Mouse (Mus musculus) liver, embryonic 13.5 days (tissue): ENCODE data around the gene Fth1. TPM values are rescaled to one million over a fixed set of nuclear protein-coding genes. Genes with fewer than 3 reads are reported as not detected.
A peak's percentile ranks its signal among the peaks of the same experiment; 100 is the strongest.
"Not testable (repeated sequence)": the region's sequence is repeated elsewhere in the genome, so short reads cannot be mapped to it uniquely, and the experiment has no call there.

Source experiments
- ATAC-seq: fragments of 200-750 bp; cut with Nextera tagmentation; 2 replicates; pipeline ENCODE4 v1.8.0; 2017; ENCODE audit warnings: low read depth, mild to moderate bottlenecking, moderate number of reproducible peaks, moderate library complexity
- DNase-seq: peaks from one replicate; pipeline ENCODE4 v3.0.0; 2022
- H3K27ac ChIP-seq: fragments of 300-500 bp; sonication (generic); 2 replicates; pipeline ENCODE4 v1.5.1; 2015; ENCODE audit warnings: moderate library complexity, mild to moderate bottlenecking, inconsistent platforms
- H3K27me3 ChIP-seq: fragments of 300-500 bp; sonication (generic); 2 replicates; pipeline ENCODE4 v1.6.1; 2015; ENCODE audit warnings: mild to moderate bottlenecking, inconsistent platforms
- H3K36me3 ChIP-seq: fragments of 300-500 bp; sonication (generic); 2 replicates; pipeline ENCODE4 v1.6.1; 2015; ENCODE audit warnings: mild to moderate bottlenecking, inconsistent platforms
- H3K4me1 ChIP-seq: fragments of 300-500 bp; sonication (generic); replicated peaks from 2 replicates; pipeline ENCODE4 v1.6.1; 2015; ENCODE audit warnings: inconsistent platforms
- H3K4me2 ChIP-seq: fragments of 300-500 bp; sonication (generic); 2 replicates; pipeline ENCODE4 v1.6.1; 2015; ENCODE audit warnings: inconsistent platforms, mild to moderate bottlenecking, moderate library complexity
- H3K4me3 ChIP-seq: fragments of 300-500 bp; sonication (generic); replicated peaks from 2 replicates; pipeline ENCODE4 v1.5.1; 2015; ENCODE audit warnings: mild to moderate bottlenecking, inconsistent platforms
- H3K9ac ChIP-seq: fragments of 300-500 bp; sonication (generic); 2 replicates; pipeline ENCODE4 v1.6.1; 2015; ENCODE audit warnings: mild to moderate bottlenecking, inconsistent platforms
- H3K9me3 ChIP-seq: fragments of 300-500 bp; sonication (generic); replicated peaks from 2 replicates; pipeline ENCODE4 v1.6.1; 2016; ENCODE audit warnings: inconsistent platforms
- WGBS: fragments of 180-500 bp; shearing (Covaris S2); methylation state at CpG from one replicate; pipeline ENCODE4 v1.1.7; 2015; ENCODE audit not compliant: insufficient replicate concordance; 5-methylcytosine and 5-hydroxymethylcytosine counted together
- polyA plus RNA-seq: library from polyadenylated mRNA; unstranded; fragments of >200 nt; fragmentation: Nextera tagmentation; extraction: Ambion mirVana; gene quantifications from 2 replicates; pipeline ENCODE4 v1.2.1, GENCODE M21; 2015

Fth1 gene
- polyA plus RNA-seq, result 5,062 and 5,153 TPM in 2 replicates

DNA sequence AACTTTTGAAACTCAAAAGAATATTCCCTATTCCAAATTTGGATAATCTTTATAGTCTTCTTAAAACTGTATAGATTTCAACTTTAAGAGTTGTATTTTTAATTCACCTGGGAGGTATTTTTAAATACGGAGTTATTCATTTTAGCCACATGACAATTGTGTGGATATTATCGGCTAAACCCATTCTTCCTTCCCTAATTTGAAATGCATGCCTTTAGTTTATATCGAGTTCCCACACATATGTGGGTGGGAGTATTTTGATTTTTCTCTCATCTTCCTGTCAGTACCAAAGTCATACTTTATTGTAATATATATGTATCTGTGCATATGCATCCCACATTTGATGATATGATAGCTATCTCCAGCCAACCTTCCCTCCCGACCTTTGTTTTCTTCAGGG, at the start of gene Fth1:
Gene Fth1 (plus strand): TSS at position 341 of the 400 bp plus-strand sequence.
- no peaks in the 10 kb centered on the region for H3K27me3 ChIP-seq
- H3K9me3 ChIP-seq, result no peaks in the 10 kb centered on the region
- peak within 1 kb of the TSS; percentile 84 for H3K9ac ChIP-seq
- no peak for ATAC-seq
- peaks cover 19% of the 10 kb centered on the region for H3K36me3 ChIP-seq
- peak within 1 kb of the TSS; percentile 80 for H3K4me2 ChIP-seq
- no peak for DNase-seq
- peaks cover 84% of the 10 kb centered on the region for H3K4me1 ChIP-seq
- 71% methylated on average over 4 of the region's 4 CpGs for WGBS
- peak within 1 kb of the TSS; percentile 88 for H3K4me3 ChIP-seq
- H3K27ac ChIP-seq, result peak within 1 kb of the TSS; percentile 97

DNA sequence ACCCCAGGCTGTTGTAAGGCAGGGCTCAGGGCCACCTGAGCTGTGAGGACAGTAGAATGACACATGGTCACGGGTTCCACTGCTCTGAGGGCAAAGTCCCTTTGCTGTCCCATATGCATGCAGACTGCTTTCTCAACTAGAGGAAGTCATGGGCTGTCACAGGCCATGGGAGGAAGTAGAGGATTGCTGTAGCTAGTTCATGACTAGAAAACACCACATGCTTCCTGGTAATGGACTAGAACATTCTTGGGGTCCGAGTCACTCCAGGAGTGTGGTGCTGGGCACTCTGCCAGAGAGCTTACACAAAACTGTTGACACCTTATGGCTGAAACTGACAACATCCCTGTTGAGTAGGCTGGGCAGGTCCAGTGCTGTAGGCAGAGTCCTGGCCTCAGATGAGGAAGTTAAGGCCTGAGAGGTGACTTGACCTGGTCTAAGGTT, 49.2 kb upstream of the Fth1 start:
- DNase-seq, H3K4me1 ChIP-seq, H3K9me3 ChIP-seq, H3K4me3 ChIP-seq, H3K4me2 ChIP-seq, H3K27ac ChIP-seq, H3K9ac ChIP-seq, H3K36me3 ChIP-seq, H3K27me3 ChIP-seq: not testable (repeated sequence)
- peak; percentile 65 for ATAC-seq
- 23% methylated on average over 2 of the region's 2 CpGs for WGBS

DNA sequence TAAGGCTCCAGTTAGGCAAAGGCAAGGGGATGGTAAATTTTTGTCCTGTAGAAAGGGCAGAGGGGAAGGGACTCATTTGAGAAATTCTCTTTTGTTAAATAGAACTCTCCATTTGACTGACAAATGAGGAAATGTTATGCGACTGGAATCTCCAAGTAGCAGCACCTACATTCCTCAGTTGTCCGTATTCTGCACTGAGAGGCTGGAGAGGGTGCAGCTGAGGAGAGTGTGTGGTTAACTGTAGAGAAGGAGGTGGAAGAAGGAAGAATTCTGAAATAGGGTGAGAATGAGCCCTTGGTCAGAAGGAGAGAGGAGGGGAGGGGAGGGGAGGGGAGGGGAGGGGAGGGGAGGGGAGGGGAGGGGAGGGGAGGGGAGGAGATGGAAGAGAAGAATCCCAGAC, 46.5 kb upstream of the Fth1 start:
- Histone ChIP-seq H3K4me3 (no peak overlapping the region), H3K4me1 (peaks cover 23% of the 10 kb centered on the region), H3K9ac (no peak overlapping the region), H3K4me2 (no peak overlapping the region), H3K36me3 (no peaks in the 10 kb centered on the region), H3K27me3 (no peaks in the 10 kb centered on the region), H3K9me3 (no peaks in the 10 kb centered on the region), H3K27ac (no peak overlapping the region)
- 56% methylated on average over 2 of the region's 2 CpGs for WGBS
- DNase-seq (no peak), ATAC-seq (no peak)

DNA sequence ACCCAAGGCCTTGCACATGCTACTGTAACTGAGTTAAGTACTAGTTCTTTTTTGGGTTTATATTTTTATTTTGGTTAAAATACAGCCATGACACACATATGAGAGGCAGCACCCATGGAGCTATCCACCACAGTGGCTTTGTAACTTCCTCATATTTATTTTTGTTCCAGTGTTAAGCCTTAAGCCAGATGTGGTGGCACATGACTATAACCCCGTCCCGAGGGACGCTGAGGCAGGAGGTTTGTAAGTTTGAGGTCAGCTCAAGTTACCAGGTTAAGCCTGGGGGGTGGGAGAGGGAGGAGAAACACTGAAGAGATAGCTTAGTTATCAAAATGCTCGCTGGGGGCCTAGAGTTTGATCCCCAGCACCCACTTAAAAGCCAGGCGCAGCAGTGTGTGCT, 43.8 kb upstream of the Fth1 start:
- Histone ChIP-seq H3K27me3 (no peaks in the 10 kb centered on the region), H3K9ac (no peak overlapping the region), H3K27ac (no peak overlapping the region; the same call in 1 of the 2 replicates), H3K9me3 (no peaks in the 10 kb centered on the region), H3K4me1 (peaks cover 33% of the 10 kb centered on the region), H3K36me3 (no peaks in the 10 kb centered on the region), H3K4me2 (no peak overlapping the region), H3K4me3 (no peak overlapping the region)
- 42% methylated on average over 5 of the region's 5 CpGs for WGBS
- ATAC-seq, result no peak
- DNase-seq, result no peak

DNA sequence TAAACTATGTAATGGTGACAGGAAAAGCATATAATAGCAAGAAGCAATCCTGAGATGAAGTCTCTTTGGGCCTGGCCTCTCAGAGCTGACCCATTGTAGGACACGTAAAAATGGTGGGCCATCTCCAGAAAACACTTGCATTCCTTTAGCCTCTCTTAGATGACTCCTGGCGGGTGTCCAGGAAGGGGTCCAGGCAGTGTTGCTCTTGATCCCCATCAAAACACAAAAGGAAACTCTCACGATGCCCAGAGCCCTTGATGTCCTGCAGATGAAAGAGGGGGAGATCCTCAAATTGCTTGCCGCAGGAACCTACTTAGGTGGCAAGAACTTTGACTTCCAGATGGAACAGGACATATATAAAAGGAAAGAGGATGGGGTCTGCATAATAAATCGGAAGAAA, 43.0 kb upstream of the Fth1 start:
- WGBS, result 79% methylated on average over 5 of the region's 5 CpGs
- no peaks in the 10 kb centered on the region for H3K27me3 ChIP-seq
- no peak overlapping the region for H3K27ac ChIP-seq
- no peak overlapping the region for H3K4me3 ChIP-seq
- DNase-seq (no peak), ATAC-seq (no peak)
- H3K9me3 ChIP-seq, result no peaks in the 10 kb centered on the region
- H3K4me2 ChIP-seq, result 0 out of 2 replicates have a peak overlapping the region, but pooled peaks have one; percentile 73
- peaks cover 41% of the 10 kb centered on the region for H3K4me1 ChIP-seq
- no peaks in the 10 kb centered on the region for H3K36me3 ChIP-seq
- H3K9ac ChIP-seq, result peak overlapping the region; percentile 4; the same call in 1 of the 2 replicates

DNA sequence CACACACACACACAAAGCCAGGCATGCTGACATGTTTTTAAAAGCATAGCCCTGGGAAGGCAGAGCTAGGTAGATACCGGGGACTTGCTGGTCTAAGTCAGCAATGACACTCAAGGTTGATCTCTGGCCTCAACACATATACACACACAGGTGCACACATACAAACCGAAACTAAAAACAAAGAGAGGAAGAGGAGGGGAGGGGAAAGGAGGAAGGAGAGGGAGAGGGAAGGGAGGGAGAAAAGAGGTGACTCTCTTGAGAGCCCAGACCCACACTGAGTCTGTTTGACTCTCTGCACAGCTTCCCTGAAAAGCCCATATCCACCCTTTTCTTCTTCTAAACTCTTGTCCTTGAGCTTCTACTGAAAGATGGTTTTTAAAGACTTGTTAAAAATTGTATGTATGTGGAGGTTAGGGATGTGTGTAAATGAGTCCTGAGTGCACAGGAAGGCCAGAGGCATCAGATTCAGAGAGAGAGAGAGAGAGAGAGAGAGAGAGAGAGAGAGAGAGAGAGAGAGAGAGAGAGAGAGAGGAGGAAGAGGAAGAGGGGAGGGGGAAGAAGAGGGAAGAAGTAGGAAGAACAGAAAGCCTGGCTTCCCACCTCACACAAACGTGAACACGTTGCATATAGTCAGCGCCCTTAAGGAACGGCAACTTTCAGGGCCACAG, 42.1 kb upstream of the Fth1 start:
- Histone ChIP-seq H3K27ac (peak overlapping the region; percentile 84), H3K4me2 (peak overlapping the region; percentile 73), H3K27me3 (no peaks in the 10 kb centered on the region), H3K9ac (peak overlapping the region; percentile 67), H3K4me1 (peaks cover 49% of the 10 kb centered on the region), H3K9me3 (no peaks in the 10 kb centered on the region), H3K36me3 (no peaks in the 10 kb centered on the region), H3K4me3 (peak overlapping the region; percentile 49)
- no peak for ATAC-seq
- WGBS, result 21% methylated on average over 6 of the region's 6 CpGs
- no peak for DNase-seq

DNA sequence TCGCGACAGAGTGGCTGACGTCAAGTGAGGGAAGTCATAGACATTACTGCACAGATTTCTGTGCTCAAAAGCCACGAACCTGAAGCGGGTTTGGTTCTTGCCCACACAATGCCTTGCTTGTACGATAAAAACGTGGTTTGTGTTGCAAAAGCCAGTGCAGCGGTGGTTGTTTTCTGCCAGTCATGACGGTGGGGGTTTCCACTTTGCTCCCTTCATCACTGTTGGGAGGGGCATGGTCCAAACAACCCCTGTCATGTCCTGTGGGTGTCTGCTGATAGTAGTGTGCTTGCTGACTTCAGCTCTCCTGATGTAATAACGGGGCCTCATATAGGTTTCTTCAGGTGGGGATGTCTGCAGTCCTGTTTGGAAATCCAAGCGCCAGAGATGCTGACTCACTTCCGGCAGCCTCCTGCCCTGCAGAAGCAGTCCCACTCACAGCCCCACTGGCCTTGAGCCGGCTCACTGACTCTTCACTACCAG, 41.5 kb upstream of the Fth1 start:
- H3K36me3 ChIP-seq, result no peaks in the 10 kb centered on the region
- ATAC-seq (peak; percentile 84), DNase-seq (peak; percentile 69)
- peak overlapping the region; percentile 73 for H3K4me2 ChIP-seq
- H3K27ac ChIP-seq, result peak overlapping the region; percentile 84
- H3K4me1 ChIP-seq, result peaks cover 50% of the 10 kb centered on the region
- peak overlapping the region; percentile 49 for H3K4me3 ChIP-seq
- no peaks in the 10 kb centered on the region for H3K9me3 ChIP-seq
- peak overlapping the region; percentile 67 for H3K9ac ChIP-seq
- WGBS, result 8% methylated on average over 13 of the region's 13 CpGs
- H3K27me3 ChIP-seq, result no peaks in the 10 kb centered on the region

DNA sequence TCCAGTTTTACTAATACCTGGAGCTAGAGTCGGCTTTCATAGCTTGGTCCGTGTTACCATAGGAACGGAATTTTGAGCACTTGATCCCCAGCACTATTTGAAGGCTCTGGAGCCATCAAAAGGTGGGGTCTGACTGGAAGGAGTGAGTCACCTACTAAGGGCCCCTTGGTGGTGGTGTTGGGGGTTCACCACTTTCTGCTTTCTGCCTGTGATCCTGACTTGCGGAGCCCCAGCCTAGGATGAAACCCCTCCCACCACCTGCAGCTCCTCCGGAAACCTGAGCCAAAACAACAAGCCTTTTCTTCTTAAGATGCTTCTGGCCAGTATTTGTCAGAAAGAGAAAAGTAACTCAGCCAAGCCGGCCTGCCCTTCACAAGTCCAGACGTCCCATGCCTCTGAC, 40.6 kb upstream of the Fth1 start:
- no peak overlapping the region for H3K9ac ChIP-seq
- no peaks in the 10 kb centered on the region for H3K9me3 ChIP-seq
- WGBS, result 78% methylated on average over 7 of the region's 7 CpGs
- H3K36me3 ChIP-seq, result no peaks in the 10 kb centered on the region
- ATAC-seq (no peak), DNase-seq (no peak)
- no peaks in the 10 kb centered on the region for H3K27me3 ChIP-seq
- no peak overlapping the region for H3K4me2 ChIP-seq
- H3K27ac ChIP-seq, result 0 out of 2 replicates have a peak overlapping the region, but pooled peaks have one; percentile 13
- H3K4me3 ChIP-seq, result no peak overlapping the region
- H3K4me1 ChIP-seq, result peaks cover 50% of the 10 kb centered on the region

DNA sequence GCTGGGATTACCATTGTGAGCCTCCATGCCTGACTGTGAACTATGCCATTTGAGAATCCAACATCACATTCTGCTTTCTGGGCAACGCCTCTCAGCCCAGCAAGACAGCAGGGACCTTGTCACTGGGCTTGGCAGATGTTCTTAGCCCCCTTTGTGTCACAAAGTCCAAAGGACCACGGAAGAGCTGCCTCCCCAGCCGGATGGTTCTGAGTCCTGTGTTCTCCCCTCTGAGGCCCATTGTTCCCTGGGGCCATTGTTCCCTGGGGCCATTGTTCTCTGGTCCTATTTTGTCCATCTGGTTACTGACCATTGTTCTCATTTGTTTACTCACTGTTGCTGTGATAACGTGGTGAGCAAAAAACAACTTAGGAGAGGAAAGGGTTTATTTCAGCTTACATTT, 39.5 kb upstream of the Fth1 start:
- WGBS, result 56% methylated on average over 4 of the region's 4 CpGs
- H3K4me3 ChIP-seq, result no peak overlapping the region
- no peaks in the 10 kb centered on the region for H3K9me3 ChIP-seq
- H3K4me1 ChIP-seq, result peaks cover 50% of the 10 kb centered on the region
- no peak overlapping the region for H3K4me2 ChIP-seq
- no peak for DNase-seq
- no peak overlapping the region for H3K27ac ChIP-seq
- H3K9ac ChIP-seq, result no peak overlapping the region
- H3K36me3 ChIP-seq, result no peaks in the 10 kb centered on the region
- H3K27me3 ChIP-seq, result no peaks in the 10 kb centered on the region
- no peak for ATAC-seq

DNA sequence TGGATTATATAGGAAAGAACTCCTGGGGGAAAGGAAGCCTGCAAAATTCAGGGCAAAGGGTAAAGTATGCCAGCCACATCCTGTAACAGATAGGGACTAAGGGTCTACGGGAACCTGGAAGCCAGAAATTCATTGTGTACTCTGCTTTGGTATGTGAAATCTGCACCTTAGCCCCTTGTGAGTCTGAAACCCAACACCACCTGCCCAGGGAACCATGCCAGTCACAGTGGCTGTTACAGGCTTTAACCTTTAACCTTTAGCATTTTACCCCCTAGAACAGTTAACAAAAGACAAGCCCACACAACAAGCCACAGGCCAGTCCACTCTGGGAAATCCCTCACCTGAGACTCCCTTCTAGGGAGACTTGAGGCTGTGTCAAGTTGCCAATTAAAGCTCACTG, 38.6 kb upstream of the Fth1 start:
- DNase-seq, result no peak
- Histone ChIP-seq H3K9ac (no peak overlapping the region), H3K36me3 (no peaks in the 10 kb centered on the region), H3K9me3 (no peaks in the 10 kb centered on the region), H3K27me3 (no peaks in the 10 kb centered on the region), H3K27ac (no peak overlapping the region), H3K4me1 (peaks cover 47% of the 10 kb centered on the region), H3K4me3 (no peak overlapping the region), H3K4me2 (no peak overlapping the region)
- ATAC-seq, result no peak
- WGBS, result 48% methylated on average over 1 of the region's 1 CpGs

DNA sequence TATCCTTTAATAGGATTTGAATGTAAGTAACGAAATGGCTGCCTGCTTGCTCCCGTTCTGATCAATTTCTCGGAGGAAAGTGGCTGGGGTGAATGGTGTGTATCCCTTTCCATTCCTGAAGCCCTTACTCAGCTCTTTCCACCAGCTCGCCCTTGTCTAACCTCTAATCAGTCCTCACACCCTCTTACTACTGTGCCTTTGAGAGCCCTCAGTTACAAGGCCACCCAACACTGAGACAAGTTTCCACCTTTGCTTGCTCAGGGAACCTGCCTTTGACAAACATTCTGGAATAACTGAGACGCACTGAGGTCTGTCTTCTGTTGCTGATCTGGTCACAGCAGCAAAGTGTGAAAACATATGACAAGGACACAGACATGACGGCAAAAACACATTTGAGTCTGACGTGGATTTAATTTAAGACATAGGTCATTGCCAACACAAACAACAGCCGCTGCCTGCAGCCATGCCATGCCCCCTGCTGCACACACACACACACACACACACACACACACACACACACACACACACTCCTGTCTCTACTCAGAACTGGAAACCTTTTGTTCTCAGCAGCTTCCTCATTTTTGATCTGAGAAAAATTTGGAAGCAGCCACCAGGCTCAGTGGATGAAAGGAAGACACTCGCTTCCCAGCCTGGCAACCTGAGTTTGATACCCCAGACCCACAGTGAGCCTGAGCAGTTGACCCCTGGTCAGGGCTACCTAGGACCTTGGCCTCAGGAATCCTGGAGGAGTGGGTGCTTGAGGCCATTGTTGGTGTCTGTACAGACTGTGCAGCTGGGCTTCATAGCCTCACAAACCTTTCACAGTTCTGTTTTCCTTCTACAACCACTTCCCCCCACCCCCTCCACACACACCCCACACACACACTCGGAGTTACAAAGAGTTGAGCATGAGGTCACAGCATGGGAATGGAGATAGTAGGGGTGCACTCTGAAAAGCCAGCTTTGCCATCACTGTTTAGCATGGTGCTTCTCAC, 37.6 kb upstream of the Fth1 start:
- Histone ChIP-seq H3K27me3 (no peaks in the 10 kb centered on the region), H3K9me3 (no peaks in the 10 kb centered on the region), H3K4me3 (no peak overlapping the region), H3K4me2 (no peak overlapping the region), H3K36me3 (no peaks in the 10 kb centered on the region), H3K9ac (no peak overlapping the region), H3K27ac (peak overlapping the region; percentile 16; the same call in 1 of the 2 replicates), H3K4me1 (peaks cover 41% of the 10 kb centered on the region)
- 48% methylated on average over 10 of the region's 10 CpGs for WGBS
- no peak for ATAC-seq
- DNase-seq, result no peak
